Mouse (Mus musculus) heart, embryonic 10.5 days (tissue): ENCODE data around the gene Tnip3. TPM values are rescaled to one million over a fixed set of nuclear protein-coding genes. Genes with fewer than 3 reads are reported as not detected.

Source experiments
- DNase-seq: peaks from one replicate; pipeline ENCODE4 v3.0.0-alpha.2; 2017; ENCODE audit warnings: low spot score
- H3K27ac ChIP-seq: fragments of 300-500 bp; sonication (generic); 2 replicates; pipeline ENCODE4 v1.5.1; 2016; ENCODE audit warnings: mild to moderate bottlenecking
- H3K27me3 ChIP-seq: fragments of 300-500 bp; sonication (generic); 2 replicates; pipeline ENCODE4 v1.6.1; 2016; ENCODE audit warnings: mild to moderate bottlenecking; ENCODE audit not compliant: poor library complexity, insufficient read depth, severe bottlenecking
- H3K36me3 ChIP-seq: fragments of 300-500 bp; sonication (generic); 2 replicates; pipeline ENCODE4 v1.6.1; 2016; ENCODE audit warnings: mild to moderate bottlenecking, moderate library complexity
- H3K4me1 ChIP-seq: fragments of 300-500 bp; sonication (generic); 2 replicates; pipeline ENCODE4 v1.6.1; 2016; ENCODE audit warnings: mild to moderate bottlenecking
- H3K4me3 ChIP-seq: fragments of 300-500 bp; sonication (generic); 2 replicates; pipeline ENCODE4 v1.5.1; 2016; ENCODE audit warnings: mild to moderate bottlenecking, moderate library complexity
- H3K9me3 ChIP-seq: fragments of 300-500 bp; sonication (generic); 2 replicates; pipeline ENCODE4 v1.6.1; 2016; ENCODE audit warnings: mild to moderate bottlenecking, moderate library complexity
- WGBS: fragments of 180-500 bp; shearing (Covaris S2); methylation state at CpG from one replicate; pipeline ENCODE4 v1.1.7; 2016; 5-methylcytosine and 5-hydroxymethylcytosine counted together
- polyA plus RNA-seq: library from polyadenylated mRNA; unstranded; fragments of >200 nt; fragmentation: Nextera tagmentation; extraction: Ambion mirVana; gene quantifications from 2 replicates; pipeline ENCODE4 v1.2.1, GENCODE M21; 2016

The Tnip3 gene
- polyA plus RNA-seq, 1 experiment from 2014 or later: not detected

GRCm38 (mm10) chr6:65594171-65594570 is 69.1 kb downstream of the Tnip3 start:
- Histone ChIP-seq H3K4me1 (no peaks in the 10 kb centered on the region), H3K27me3 (no peaks in the 10 kb centered on the region), H3K36me3 (no peaks in the 10 kb centered on the region), H3K4me3 (no peak overlapping the region), H3K9me3 (no peaks in the 10 kb centered on the region), H3K27ac (no peak overlapping the region)
- no peak for DNase-seq
- WGBS: 76% methylated on average over 3 of the region's 3 CpGs

- Histone ChIP-seq H3K36me3 (no peaks in the 10 kb centered on the region), H3K27ac (no peak overlapping the region), H3K27me3 (no peaks in the 10 kb centered on the region), H3K9me3 (no peaks in the 10 kb centered on the region), H3K4me1 (no peaks in the 10 kb centered on the region), H3K4me3 (no peak overlapping the region)
- no peak for DNase-seq
- WGBS: 50% methylated on average over 1 of the region's 1 CpGs
Observed at GRCm38 (mm10) chr6:65595371-65595770, 70.3 kb downstream of the Tnip3 start.

GRCm38 (mm10) chr6:65597056-65597818 is 72.1 kb downstream of the Tnip3 start:
- Histone ChIP-seq H3K9me3 (no peaks in the 10 kb centered on the region), H3K4me1 (no peaks in the 10 kb centered on the region), H3K36me3 (no peaks in the 10 kb centered on the region), H3K4me3 (no peak overlapping the region), H3K27me3 (no peaks in the 10 kb centered on the region), H3K27ac (no peak overlapping the region)
- no peak for DNase-seq
- WGBS: 27% methylated on average over 12 of the region's 12 CpGs

- H3K9me3 ChIP-seq: no peaks in the 10 kb centered on the region
- H3K27me3 ChIP-seq: no peaks in the 10 kb centered on the region
- DNase-seq: no peak
- no peaks in the 10 kb centered on the region for H3K4me1 ChIP-seq
- H3K4me3 ChIP-seq: no peak overlapping the region
- no peaks in the 10 kb centered on the region for H3K36me3 ChIP-seq
- no peak overlapping the region for H3K27ac ChIP-seq
- WGBS: 69% methylated on average over 3 of the region's 3 CpGs
Observed at GRCm38 (mm10) chr6:65598522-65598921, 73.4 kb downstream of the Tnip3 start.

GRCm38 (mm10) chr6:65599865-65600739 is 75.0 kb downstream of the Tnip3 start:
- no peaks in the 10 kb centered on the region for H3K9me3 ChIP-seq
- no peaks in the 10 kb centered on the region for H3K36me3 ChIP-seq
- H3K27me3 ChIP-seq: no peaks in the 10 kb centered on the region
- no peak overlapping the region for H3K4me3 ChIP-seq
- H3K27ac ChIP-seq: no peak overlapping the region
- no peaks in the 10 kb centered on the region for H3K4me1 ChIP-seq
- DNase-seq: no peak
- WGBS: 49% methylated on average over 7 of the region's 7 CpGs

GRCm38 (mm10) chr6:65600887-65601286 is 75.8 kb downstream of the Tnip3 start:
- H3K9me3 ChIP-seq: no peaks in the 10 kb centered on the region
- H3K4me1 ChIP-seq: no peaks in the 10 kb centered on the region
- H3K27me3 ChIP-seq: no peaks in the 10 kb centered on the region
- no peak overlapping the region for H3K27ac ChIP-seq
- 50% methylated on average over 1 of the region's 1 CpGs for WGBS
- DNase-seq: no peak
- H3K4me3 ChIP-seq: no peak overlapping the region
- no peaks in the 10 kb centered on the region for H3K36me3 ChIP-seq

- Histone ChIP-seq H3K9me3 (no peaks in the 10 kb centered on the region), H3K27ac (no peak overlapping the region), H3K27me3 (no peaks in the 10 kb centered on the region), H3K4me3 (no peak overlapping the region), H3K4me1 (no peaks in the 10 kb centered on the region), H3K36me3 (no peaks in the 10 kb centered on the region)
- DNase-seq: no peak
- WGBS: 82% methylated on average over 4 of the region's 4 CpGs
Observed at GRCm38 (mm10) chr6:65605778-65606177, 80.7 kb downstream of the Tnip3 start.

GRCm38 (mm10) chr6:65606946-65607345 is 81.8 kb downstream of the Tnip3 start:
- DNase-seq: no peak
- Histone ChIP-seq H3K4me1 (peaks cover 3% of the 10 kb centered on the region; the same call in 1 of the 2 replicates), H3K4me3 (no peak overlapping the region), H3K36me3 (no peaks in the 10 kb centered on the region), H3K27ac (no peak overlapping the region), H3K27me3 (no peaks in the 10 kb centered on the region), H3K9me3 (no peaks in the 10 kb centered on the region)

- Histone ChIP-seq H3K27me3 (no peaks in the 10 kb centered on the region), H3K4me3 (no peak overlapping the region), H3K4me1 (peaks cover 7% of the 10 kb centered on the region; the same call in 1 of the 2 replicates), H3K36me3 (no peaks in the 10 kb centered on the region), H3K9me3 (no peaks in the 10 kb centered on the region), H3K27ac (peak overlapping the region; percentile 56; the same call in 1 of the 2 replicates)
- no peak for DNase-seq
Observed at GRCm38 (mm10) chr6:65611834-65612233, 86.7 kb downstream of the Tnip3 start.

- no peak overlapping the region for H3K27ac ChIP-seq
- no peaks in the 10 kb centered on the region for H3K36me3 ChIP-seq
- no peaks in the 10 kb centered on the region for H3K9me3 ChIP-seq
- no peak overlapping the region for H3K4me3 ChIP-seq
- H3K4me1 ChIP-seq: peaks cover 7% of the 10 kb centered on the region; the same call in 1 of the 2 replicates
- H3K27me3 ChIP-seq: no peaks in the 10 kb centered on the region
- no peak for DNase-seq
Observed at GRCm38 (mm10) chr6:65613924-65614585, 88.9 kb downstream of the Tnip3 start.

GRCm38 (mm10) chr6:65615641-65616040 is 90.5 kb downstream of the Tnip3 start:
- Histone ChIP-seq H3K4me1 (peaks cover 7% of the 10 kb centered on the region; the same call in 1 of the 2 replicates), H3K36me3 (no peaks in the 10 kb centered on the region), H3K4me3 (no peak overlapping the region), H3K27ac (no peak overlapping the region), H3K9me3 (no peaks in the 10 kb centered on the region), H3K27me3 (no peaks in the 10 kb centered on the region)
- DNase-seq: no peak
- WGBS: 63% methylated on average over 4 of the region's 4 CpGs

GRCm38 (mm10) chr6:65621260-65621659 is 96.1 kb downstream of the Tnip3 start:
- Histone ChIP-seq H3K4me1 (no peaks in the 10 kb centered on the region), H3K9me3 (no peaks in the 10 kb centered on the region), H3K36me3 (no peaks in the 10 kb centered on the region), H3K27ac (no peak overlapping the region), H3K4me3 (no peak overlapping the region), H3K27me3 (no peaks in the 10 kb centered on the region)
- DNase-seq: no peak
